Mouse (Mus musculus) right cerebral cortex, adult 2 months (tissue): Measurements from ENCODE around the gene Col4a6.

Experiments used
- DNase-seq, 2 experiments: peaks; one replicate each; pipeline ENCODE4 v3.0.0; 2021 to 2022; ENCODE audit warnings: low spot score in 2 of 2

Gene Col4a6

DNA sequence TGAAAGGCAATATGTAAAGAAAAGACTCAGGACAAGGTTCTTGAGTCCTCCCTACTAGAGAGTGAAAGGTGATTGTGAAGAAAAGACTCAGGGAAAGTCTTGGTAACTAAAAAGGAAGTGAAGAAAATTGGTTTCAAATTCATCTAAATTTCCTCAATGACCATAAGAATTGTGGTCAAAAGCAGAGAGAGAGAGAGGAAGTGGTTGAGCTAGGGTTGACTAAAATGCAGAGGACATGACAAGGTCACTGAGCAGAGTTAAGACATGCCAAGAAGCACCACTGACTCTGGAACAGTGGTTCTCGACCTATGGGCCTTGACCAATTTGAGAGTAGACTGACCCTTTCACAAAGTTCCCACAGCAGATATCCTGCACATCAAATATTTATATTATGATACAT lies 224.2 kb downstream of the Col4a6 start:
- DNase-seq = no peak

DNA sequence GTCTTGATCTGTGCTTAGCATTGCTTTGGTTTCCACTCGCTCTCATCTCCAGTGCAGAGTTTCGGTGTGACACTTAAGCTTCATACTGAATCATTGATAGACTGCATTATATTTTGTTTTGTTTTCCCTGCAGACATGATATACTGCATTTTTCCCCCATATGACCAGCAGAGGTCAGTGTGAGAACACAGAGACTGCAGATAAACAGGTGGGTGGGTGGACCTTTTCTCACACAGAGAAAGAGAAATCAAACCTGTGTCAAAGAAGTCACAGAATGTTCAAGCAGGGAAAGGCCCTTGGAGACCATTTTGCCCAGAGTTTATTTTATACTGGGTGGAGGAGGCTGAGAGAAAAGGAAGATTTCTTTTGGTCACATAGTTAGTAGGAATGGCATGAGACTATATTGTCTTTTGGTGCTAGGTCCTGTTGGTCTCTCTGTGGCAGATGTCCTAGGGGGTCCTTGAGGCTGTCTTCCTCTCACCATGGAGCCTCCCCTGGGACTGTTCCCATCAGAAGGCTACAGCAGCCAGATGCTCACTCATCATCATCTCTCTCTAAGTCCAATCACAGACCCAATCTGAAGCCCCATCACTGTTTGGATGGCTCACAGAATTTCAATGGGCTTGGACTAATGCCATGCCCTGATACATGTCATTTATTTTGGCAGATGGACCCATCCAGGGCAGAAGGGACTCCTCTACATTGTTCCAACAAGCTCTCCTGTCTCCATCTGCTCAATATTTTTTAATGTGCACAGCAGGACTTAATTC lies 237.1 kb downstream of the Col4a6 start:
- DNase-seq = peak; percentile 2 to 21

DNA sequence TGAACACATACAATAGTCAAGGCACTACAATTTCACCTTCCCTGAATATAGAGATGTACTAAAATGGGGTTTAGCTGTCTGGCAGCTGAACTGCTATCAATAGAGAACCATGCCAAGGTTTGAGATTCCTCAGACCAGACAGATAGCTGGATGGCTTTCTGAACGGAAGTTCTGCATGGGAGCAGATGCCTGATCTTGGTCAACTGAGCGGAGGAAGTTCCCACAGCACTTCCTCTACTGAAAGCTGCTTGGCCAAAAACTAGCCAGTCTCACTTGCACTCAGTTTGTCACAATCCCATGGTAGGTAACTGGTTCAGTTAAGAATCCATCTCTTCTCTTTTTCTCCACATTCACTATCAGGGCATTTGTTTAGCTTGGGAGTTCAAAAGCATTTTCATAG lies 245.7 kb downstream of the Col4a6 start:
- DNase-seq = no peak

DNA sequence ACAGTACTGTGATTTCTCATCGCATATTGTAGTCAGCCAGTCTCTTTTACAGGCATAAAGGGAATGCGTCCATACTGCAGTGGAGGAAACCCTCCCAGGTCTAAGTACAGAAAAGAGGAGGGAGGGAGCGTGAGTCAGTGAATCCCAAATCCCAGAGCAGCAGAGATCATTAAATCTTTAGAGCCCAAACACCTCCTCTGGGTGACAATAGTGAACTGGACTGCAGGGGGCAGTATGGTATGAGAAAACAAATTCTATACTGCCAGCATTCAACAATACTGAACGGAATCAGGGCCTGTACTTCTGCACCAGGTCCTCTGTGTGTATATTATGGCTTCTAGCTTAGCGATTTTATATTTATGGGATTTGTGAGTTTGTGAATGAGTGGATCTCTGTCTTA lies 261.1 kb downstream of the Col4a6 start:
- peak; percentile 54 to 56 for DNase-seq

DNA sequence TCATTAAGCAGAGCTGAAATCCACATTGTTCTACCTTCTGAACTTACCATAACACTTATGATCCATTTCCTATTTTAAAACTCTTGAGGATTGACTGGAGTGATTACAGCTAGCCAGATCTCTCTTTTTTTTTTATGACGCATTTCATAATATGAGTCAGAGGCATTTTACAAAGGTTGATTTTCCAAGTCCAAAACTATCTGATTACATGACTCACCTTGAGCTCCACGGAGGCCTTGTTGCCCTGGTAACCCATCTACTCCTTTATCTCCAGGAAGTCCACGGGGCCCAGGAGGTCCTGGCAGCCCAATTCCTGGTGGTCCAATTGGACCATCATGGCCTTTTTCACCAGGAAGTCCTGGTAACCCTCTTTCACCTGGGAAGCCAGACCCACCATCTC lies 274.9 kb downstream of the Col4a6 start:
- no peak for DNase-seq

DNA sequence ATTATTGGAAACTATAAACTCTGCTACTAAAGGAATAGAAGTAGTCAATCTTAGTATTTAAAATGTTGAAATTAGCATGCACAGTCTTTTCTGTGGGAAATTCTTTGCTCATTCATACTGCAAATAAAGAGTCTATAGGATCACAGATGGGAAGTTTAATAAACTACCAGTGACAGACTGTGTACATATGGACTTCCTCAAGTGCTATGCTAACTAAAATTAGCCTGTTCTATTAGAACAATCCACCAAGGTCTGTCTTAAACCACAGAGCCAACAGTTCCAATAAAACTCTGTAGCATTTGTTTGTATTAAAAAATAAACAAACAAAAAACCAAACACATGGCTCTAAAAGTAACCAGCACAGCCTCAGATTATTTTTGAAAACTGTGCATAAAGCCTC lies 278.8 kb downstream of the Col4a6 start:
- DNase-seq = no peak

DNA sequence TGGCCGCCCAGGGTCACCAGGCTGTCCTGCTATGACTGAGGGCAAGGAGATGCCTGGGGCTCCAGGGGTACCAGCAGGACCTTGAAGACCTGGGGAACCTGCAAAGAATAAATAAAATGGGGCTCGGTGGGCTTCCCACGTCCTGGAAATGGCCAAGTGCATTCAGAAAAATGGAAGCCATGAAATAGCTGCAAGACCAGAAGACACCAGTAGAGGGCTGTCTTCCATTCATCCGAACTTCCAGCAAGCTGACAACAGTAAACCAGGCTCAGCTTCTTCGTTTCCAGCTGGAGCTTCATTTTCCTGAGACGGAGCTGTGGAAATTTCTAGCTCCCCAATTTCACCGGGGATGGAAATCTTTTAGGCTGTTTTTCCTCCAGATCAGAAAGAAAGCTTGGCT lies 298.5 kb downstream of the Col4a6 start:
- DNase-seq = peak; percentile 47 to 54

DNA sequence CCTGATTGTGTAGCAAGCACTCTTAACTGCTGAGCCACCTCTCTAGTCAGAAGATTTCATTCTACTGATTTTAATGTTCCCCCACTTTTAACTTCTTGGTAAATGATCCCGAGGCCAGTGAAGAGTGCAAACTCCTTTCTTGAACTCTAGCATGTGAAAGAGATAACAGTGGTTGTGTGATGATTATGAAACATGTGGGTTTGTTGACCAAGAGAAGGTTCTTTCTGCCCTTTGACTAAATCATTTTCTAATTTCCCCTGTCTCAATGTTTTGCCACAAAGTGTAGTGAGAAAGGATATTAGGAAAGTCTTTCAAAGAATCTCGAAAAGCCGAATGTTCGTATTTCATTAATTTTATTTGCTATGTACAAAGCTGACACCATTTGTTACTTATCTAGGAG lies 308.8 kb downstream of the Col4a6 start:
- DNase-seq = no peak

DNA sequence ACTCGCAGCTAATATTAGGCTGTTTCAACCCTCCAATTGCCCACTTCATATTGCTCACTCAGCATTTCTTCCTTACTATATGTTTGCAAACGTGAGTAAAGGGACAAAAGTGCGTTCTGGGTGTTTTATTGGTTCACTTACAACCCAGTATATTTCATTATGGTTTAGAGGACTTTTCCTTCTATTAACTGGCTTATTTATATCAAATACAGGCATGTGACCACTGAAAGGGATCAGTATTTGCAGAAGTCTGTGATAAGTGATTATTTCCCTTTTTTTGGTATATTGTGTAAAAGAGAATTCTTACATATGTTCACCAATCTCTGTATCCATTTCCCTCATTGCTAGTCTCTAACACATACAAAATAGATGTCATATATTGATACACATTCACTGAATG lies 313.5 kb downstream of the Col4a6 start:
- DNase-seq = no peak

DNA sequence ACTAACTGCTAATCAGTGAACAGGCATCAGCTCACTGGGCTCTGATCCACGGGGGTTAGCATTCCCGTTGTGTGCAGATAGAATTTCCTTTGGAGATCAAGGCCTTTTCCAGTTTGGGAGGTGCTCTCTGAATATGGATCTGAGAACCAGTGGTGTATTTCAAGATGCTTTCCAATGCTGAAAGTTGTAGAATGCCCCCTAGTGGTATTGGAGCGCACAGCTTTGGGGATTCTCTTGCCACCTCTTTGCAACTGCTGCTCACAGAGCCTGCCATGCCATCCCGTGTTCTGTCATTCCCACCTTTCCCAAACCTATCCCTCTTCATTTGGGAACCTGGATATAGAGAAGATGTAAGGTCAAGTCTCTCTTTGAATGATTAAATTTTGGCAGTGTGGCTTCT lies 315.7 kb downstream of the Col4a6 start:
- peak; percentile 13 to 17 for DNase-seq

DNA sequence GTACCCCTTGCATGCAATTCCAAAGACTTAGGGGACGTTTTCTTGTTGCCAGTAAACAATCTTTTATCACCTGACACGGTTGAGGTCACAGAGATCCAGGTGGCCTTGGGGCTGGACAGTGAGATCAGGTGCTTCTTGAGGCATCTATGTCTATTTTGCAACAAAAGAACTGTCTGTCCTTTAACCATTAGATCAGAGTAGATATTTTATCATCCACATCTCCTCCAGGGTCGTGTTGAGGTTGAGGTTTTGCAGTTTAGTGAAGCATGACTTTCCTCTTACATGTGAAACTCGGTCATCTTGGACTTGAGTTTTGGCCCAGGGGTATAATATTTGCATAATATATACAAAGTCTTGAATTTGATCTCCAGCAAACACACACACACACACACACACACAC lies 316.2 kb downstream of the Col4a6 start:
- DNase-seq = no peak

DNA sequence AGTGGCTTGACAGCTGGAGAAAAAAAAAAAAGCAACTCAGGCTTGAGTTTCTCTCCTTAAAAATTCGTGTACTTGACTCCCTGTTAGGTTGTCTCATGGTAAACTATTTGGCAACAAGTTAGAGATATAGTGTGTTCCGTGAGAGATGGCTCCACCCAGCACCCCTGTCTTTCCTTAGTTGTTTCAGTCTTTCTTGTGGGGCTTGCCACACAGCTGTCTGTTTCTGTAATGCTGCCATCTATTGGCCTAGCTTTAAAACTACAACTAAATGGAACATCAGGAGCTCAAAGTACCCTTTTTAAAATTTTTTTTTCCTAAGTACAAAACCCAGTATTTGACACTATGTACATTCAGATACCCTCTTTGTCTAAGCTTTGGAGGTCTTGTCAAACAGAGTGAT lies 317.2 kb downstream of the Col4a6 start:
- DNase-seq = no peak

DNA sequence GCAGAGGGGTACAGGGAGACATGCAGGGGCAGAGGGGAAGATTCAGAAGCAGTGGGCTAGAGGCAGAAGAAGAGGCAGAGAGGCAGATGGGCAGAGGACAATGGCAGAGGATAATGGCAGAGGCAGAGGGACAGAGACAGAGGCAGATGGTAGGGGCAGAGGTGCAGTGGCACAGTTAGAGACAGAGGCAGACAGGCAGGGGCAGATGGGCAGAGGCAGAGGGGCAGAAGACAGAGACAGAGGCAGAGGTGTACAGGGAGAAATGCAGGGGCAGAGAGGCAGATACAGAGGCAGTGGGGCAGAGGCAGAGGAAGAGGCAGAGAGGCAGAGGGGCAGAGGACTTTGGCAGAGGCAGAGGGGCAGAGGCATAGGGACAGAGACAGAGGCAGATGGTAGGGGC lies 322.7 kb downstream of the Col4a6 start:
- DNase-seq = no peak

DNA sequence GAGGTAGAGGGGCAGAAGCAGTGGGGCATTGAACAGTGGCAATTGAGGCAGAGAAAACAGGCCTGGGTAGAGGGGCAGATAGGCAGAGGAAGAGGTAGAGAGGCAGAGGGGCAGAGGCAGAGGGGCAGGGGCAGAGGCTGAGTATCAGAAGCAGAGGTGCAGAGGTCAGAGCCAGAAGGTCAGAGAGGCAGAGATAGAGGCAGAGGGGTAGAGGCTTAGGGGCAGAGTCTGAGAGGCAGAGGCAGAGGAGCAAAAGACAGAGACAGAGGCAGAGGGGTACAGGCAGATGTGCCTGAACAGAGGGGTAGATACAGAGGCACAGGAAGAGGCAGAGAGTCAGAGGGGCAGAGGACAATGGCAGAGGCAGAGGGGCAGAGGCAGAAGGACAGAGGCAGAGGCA lies 323.6 kb downstream of the Col4a6 start:
- no peak for DNase-seq

DNA sequence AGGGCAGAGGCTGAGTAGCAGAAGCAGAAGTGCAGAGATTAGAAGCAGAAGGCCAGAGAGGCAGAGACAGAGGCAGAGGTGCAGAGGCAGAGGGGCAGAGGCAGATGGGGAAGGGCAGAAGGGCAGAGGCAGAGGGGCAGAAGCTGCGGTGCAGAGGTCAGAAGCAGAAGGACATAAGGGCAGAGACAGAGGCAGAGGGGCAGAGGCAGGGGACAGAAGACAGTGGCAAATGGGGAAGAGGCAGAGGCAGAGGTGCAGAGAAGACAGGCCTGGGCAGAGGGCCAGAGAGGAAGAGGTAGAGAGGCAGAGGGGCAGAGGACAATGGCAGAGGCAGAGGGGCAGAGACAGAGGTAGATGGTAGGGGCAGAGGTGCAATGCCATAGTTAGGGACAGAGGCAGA lies 324.2 kb downstream of the Col4a6 start:
- DNase-seq = no peak
